Mouse (Mus musculus): Measurements from ENCODE around the gene H2-M10.2. TPM values are rescaled to one million over a fixed set of nuclear protein-coding genes. Genes with fewer than 3 reads are reported as not detected.

The H2-M10.2 gene
- polyA plus RNA-seq, 1 experiment from 2014 or later, result 0.19 TPM

DNA sequence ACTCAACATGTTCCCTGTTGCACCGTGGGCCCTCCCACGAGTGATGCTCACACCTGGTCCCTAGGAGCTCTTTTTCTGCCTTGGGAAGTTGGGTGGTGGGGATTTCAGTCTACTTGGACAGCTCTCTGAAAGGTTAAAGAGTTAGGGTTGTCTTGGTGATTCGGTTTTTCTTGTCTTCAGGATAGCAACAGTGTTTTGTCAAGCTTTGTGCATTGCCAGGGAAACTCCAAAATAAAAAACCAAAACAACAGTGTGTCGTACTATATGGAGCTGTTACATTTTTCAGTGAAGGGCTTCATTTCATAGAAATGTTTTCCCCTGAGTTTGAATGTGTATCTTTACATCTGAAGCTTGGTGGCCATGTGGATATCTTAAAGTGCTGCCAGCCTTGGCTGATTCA lies 11.5 kb downstream of the H2-M10.2 start:
- H3K4me2 ChIP-seq (replicated peaks; ENCODE audit: low read depth, low read length), result no peak overlapping the region
- 93% methylated on average over 4 of the region's 4 CpGs for WGBS
- H3K4me1 ChIP-seq (ENCODE audit: control insufficient read depth, insufficient read depth, low read length), result peaks cover 18% of the 10 kb centered on the region; the same call in 1 of the 2 replicates
- no peak overlapping the region for H3K27ac ChIP-seq (ENCODE audit: low read depth, low read length)
- no peak overlapping the region for H3K9ac ChIP-seq (ENCODE audit: low read depth, low read length)
- H3K36me3 ChIP-seq (ENCODE audit: control insufficient read depth, insufficient read depth, low read length), result peaks cover 18% of the 10 kb centered on the region; the same call in 1 of the 2 replicates
- ATAC-seq (ENCODE audit: low FRiP score, low TSS enrichment), result no peak
- no peaks in the 10 kb centered on the region for H3K27me3 ChIP-seq (ENCODE audit: control insufficient read depth, insufficient read depth, low read length)
- H3K4me3 ChIP-seq (ENCODE audit: low read length), result no peak overlapping the region
- H3K9me3 ChIP-seq (ENCODE audit: control insufficient read depth, low read length), result no peaks in the 10 kb centered on the region

GRCm38 (mm10) chr17:36273796-36274195 lies 12.5 kb downstream of the H2-M10.2 start:
- no peak for ATAC-seq (ENCODE audit: low FRiP score, low TSS enrichment)
- no peak overlapping the region for H3K4me2 ChIP-seq (replicated peaks; ENCODE audit: low read depth, low read length)

GRCm38 (mm10) chr17:36272643-36273366 lies 13.5 kb downstream of the H2-M10.2 start:
- Histone ChIP-seq H3K4me2 (replicated peaks; ENCODE audit: low read depth, low read length) (peak overlapping the region; percentile 84), H3K27me3 (ENCODE audit: control insufficient read depth, insufficient read depth, low read length) (no peaks in the 10 kb centered on the region), H3K36me3 (ENCODE audit: control insufficient read depth, insufficient read depth, low read length) (peaks cover 18% of the 10 kb centered on the region), H3K4me3 (ENCODE audit: low read length) (peak overlapping the region; percentile 96), H3K27ac (ENCODE audit: low read depth, low read length) (no peak overlapping the region), H3K9ac (ENCODE audit: low read depth, low read length) (peak overlapping the region; percentile 96; the same call in 1 of the 2 replicates), H3K9me3 (ENCODE audit: control insufficient read depth, low read length) (no peaks in the 10 kb centered on the region), H3K4me1 (ENCODE audit: control insufficient read depth, insufficient read depth, low read length) (peaks cover 18% of the 10 kb centered on the region; the same call in 1 of the 2 replicates)
- WGBS, result 78% methylated on average over 9 of the region's 9 CpGs
- no peak for ATAC-seq (ENCODE audit: low FRiP score, low TSS enrichment)

More at GRCm38 (mm10) chr17:36273796-36274195, 12.5 kb downstream of the H2-M10.2 start:
- H3K36me3 ChIP-seq (ENCODE audit: control insufficient read depth, insufficient read depth, low read length), result peaks cover 18% of the 10 kb centered on the region; the same call in 1 of the 2 replicates
- no peak overlapping the region for H3K27ac ChIP-seq (ENCODE audit: low read depth, low read length)
- WGBS, result 93% methylated on average over 4 of the region's 4 CpGs
- H3K9me3 ChIP-seq (ENCODE audit: control insufficient read depth, low read length), result no peaks in the 10 kb centered on the region
- no peak overlapping the region for H3K4me3 ChIP-seq (ENCODE audit: low read length)
- no peak overlapping the region for H3K9ac ChIP-seq (ENCODE audit: low read depth, low read length)
- H3K27me3 ChIP-seq (ENCODE audit: control insufficient read depth, insufficient read depth, low read length), result no peaks in the 10 kb centered on the region
- H3K4me1 ChIP-seq (ENCODE audit: control insufficient read depth, insufficient read depth, low read length), result peaks cover 18% of the 10 kb centered on the region; the same call in 1 of the 2 replicates

- H3K9ac ChIP-seq (ENCODE audit: low read depth, low read length), result peak within 1 kb of the TSS; percentile 96
- H3K27me3 ChIP-seq (ENCODE audit: control insufficient read depth, insufficient read depth, low read length), result no peaks in the 10 kb centered on the region
- peak within 1 kb of the TSS; percentile 86 for H3K27ac ChIP-seq (ENCODE audit: low read depth, low read length)
- H3K4me2 ChIP-seq (replicated peaks; ENCODE audit: low read depth, low read length), result peak within 1 kb of the TSS; percentile 84
- H3K4me3 ChIP-seq (ENCODE audit: low read length), result peak within 1 kb of the TSS; percentile 96
- 2% methylated on average over 42 of the region's 43 CpGs for WGBS
- peak; percentile 82 for ATAC-seq (ENCODE audit: low FRiP score, low TSS enrichment)
- no peaks in the 10 kb centered on the region for H3K9me3 ChIP-seq (ENCODE audit: control insufficient read depth, low read length)
- H3K36me3 ChIP-seq (ENCODE audit: control insufficient read depth, insufficient read depth, low read length), result peaks cover 29% of the 10 kb centered on the region
- peaks cover 18% of the 10 kb centered on the region; the same call in 1 of the 2 replicates for H3K4me1 ChIP-seq (ENCODE audit: control insufficient read depth, insufficient read depth, low read length)
Measured at GRCm38 (mm10) chr17:36271586-36272256, 14.6 kb downstream of the H2-M10.2 start, which contains the start of gene Trim39. Gene Trim39 (minus strand): TSS chr17:36272247.

GRCm38 (mm10) chr17:36270956-36271585 lies 15.2 kb downstream of the H2-M10.2 start:
- H3K36me3 ChIP-seq (ENCODE audit: control insufficient read depth, insufficient read depth, low read length), result peaks cover 30% of the 10 kb centered on the region
- H3K9me3 ChIP-seq (ENCODE audit: control insufficient read depth, low read length), result no peaks in the 10 kb centered on the region
- peak; percentile 92 for ATAC-seq (ENCODE audit: low FRiP score, low TSS enrichment)
- peak overlapping the region; percentile 86 for H3K27ac ChIP-seq (ENCODE audit: low read depth, low read length)
- peak overlapping the region; percentile 96 for H3K4me3 ChIP-seq (ENCODE audit: low read length)
- H3K9ac ChIP-seq (ENCODE audit: low read depth, low read length), result peak overlapping the region; percentile 96
- H3K27me3 ChIP-seq (ENCODE audit: control insufficient read depth, insufficient read depth, low read length), result no peaks in the 10 kb centered on the region
- peaks cover 18% of the 10 kb centered on the region; the same call in 1 of the 2 replicates for H3K4me1 ChIP-seq (ENCODE audit: control insufficient read depth, insufficient read depth, low read length)
- H3K4me2 ChIP-seq (replicated peaks; ENCODE audit: low read depth, low read length), result peak overlapping the region; percentile 84
- under 1% methylated on average over 58 of the region's 84 CpGs for WGBS

DNA sequence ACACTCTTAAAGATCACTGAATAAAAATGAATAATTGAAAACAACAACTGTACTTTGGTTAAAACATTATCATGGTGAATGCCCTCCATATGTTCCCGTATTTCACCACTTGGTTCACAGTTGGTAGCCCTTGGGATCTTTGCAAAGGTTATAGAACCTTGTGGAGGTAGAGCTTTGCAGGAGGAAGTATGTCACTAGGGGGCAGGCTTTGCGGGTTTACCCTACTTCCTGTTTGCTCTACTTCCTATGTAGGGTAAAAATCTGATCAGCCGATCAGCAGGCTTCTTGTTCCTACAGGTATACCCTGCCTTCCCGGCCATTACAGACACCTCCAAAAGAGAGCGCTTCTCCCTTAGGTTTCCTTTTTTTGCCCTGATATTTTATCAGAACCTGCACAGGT lies 20.5 kb downstream of the H2-M10.2 start:
- H3K9ac ChIP-seq (ENCODE audit: low read depth, low read length), result no peak overlapping the region
- no peak for ATAC-seq (ENCODE audit: low FRiP score, low TSS enrichment)
- no peaks in the 10 kb centered on the region for H3K27me3 ChIP-seq (ENCODE audit: control insufficient read depth, insufficient read depth, low read length)
- 76% methylated on average over 5 of the region's 5 CpGs for WGBS
- peaks cover 72% of the 10 kb centered on the region for H3K36me3 ChIP-seq (ENCODE audit: control insufficient read depth, insufficient read depth, low read length)
- no peak overlapping the region for H3K27ac ChIP-seq (ENCODE audit: low read depth, low read length)
- H3K4me3 ChIP-seq (ENCODE audit: low read length), result no peak overlapping the region
- H3K4me2 ChIP-seq (replicated peaks; ENCODE audit: low read depth, low read length), result no peak overlapping the region
- peaks cover 6% of the 10 kb centered on the region; the same call in 1 of the 2 replicates for H3K4me1 ChIP-seq (ENCODE audit: control insufficient read depth, insufficient read depth, low read length)
- H3K9me3 ChIP-seq (ENCODE audit: control insufficient read depth, low read length), result no peaks in the 10 kb centered on the region

- 88% methylated on average over 3 of the region's 3 CpGs for WGBS
- no peaks in the 10 kb centered on the region for H3K27me3 ChIP-seq (ENCODE audit: control insufficient read depth, insufficient read depth, low read length)
- no peak for ATAC-seq (ENCODE audit: low FRiP score, low TSS enrichment)
- H3K4me3 ChIP-seq (ENCODE audit: low read length), result no peak overlapping the region
- H3K9me3 ChIP-seq (ENCODE audit: control insufficient read depth, low read length), result no peaks in the 10 kb centered on the region
- peaks cover 83% of the 10 kb centered on the region for H3K36me3 ChIP-seq (ENCODE audit: control insufficient read depth, insufficient read depth, low read length)
- H3K9ac ChIP-seq (ENCODE audit: low read depth, low read length), result no peak overlapping the region
- H3K4me2 ChIP-seq (replicated peaks; ENCODE audit: low read depth, low read length), result no peak overlapping the region
- no peaks in the 10 kb centered on the region for H3K4me1 ChIP-seq (ENCODE audit: control insufficient read depth, insufficient read depth, low read length)
- no peak overlapping the region for H3K27ac ChIP-seq (ENCODE audit: low read depth, low read length)
Measured at GRCm38 (mm10) chr17:36264273-36264925, 21.9 kb downstream of the H2-M10.2 start.

GRCm38 (mm10) chr17:36261511-36262166 lies 24.7 kb downstream of the H2-M10.2 start:
- 90% methylated on average over 9 of the region's 9 CpGs for WGBS
- ATAC-seq (ENCODE audit: low FRiP score, low TSS enrichment), result no peak
- H3K4me2 ChIP-seq (replicated peaks; ENCODE audit: low read depth, low read length), result no peak overlapping the region

More at GRCm38 (mm10) chr17:36261511-36262166, 24.7 kb downstream of the H2-M10.2 start:
- H3K4me3 ChIP-seq (ENCODE audit: low read length), result no peak overlapping the region
- H3K36me3 ChIP-seq (ENCODE audit: control insufficient read depth, insufficient read depth, low read length), result peaks cover 67% of the 10 kb centered on the region
- no peak overlapping the region for H3K9ac ChIP-seq (ENCODE audit: low read depth, low read length)
- no peak overlapping the region for H3K27ac ChIP-seq (ENCODE audit: low read depth, low read length)
- H3K27me3 ChIP-seq (ENCODE audit: control insufficient read depth, insufficient read depth, low read length), result no peaks in the 10 kb centered on the region
- H3K9me3 ChIP-seq (ENCODE audit: control insufficient read depth, low read length), result no peaks in the 10 kb centered on the region
- peaks cover 4% of the 10 kb centered on the region; the same call in 1 of the 2 replicates for H3K4me1 ChIP-seq (ENCODE audit: control insufficient read depth, insufficient read depth, low read length)

Data from kidney, embryonic 14.5 days (tissue).